Mouse (Mus musculus): ENCODE results near the gene Nol9. TPM values are rescaled to one million over a fixed set of nuclear protein-coding genes. Genes with fewer than 3 reads are reported as not detected.

Nol9 gene
- polyA plus RNA-seq (2014; fragmentation: Illumina TruSeq; extraction: RNeasy Lipid Tissue Mini Kit (QIAGEN cat#74804); ENCODE audit: low read depth, low replicate concordance), result 10.8 TPM

DNA sequence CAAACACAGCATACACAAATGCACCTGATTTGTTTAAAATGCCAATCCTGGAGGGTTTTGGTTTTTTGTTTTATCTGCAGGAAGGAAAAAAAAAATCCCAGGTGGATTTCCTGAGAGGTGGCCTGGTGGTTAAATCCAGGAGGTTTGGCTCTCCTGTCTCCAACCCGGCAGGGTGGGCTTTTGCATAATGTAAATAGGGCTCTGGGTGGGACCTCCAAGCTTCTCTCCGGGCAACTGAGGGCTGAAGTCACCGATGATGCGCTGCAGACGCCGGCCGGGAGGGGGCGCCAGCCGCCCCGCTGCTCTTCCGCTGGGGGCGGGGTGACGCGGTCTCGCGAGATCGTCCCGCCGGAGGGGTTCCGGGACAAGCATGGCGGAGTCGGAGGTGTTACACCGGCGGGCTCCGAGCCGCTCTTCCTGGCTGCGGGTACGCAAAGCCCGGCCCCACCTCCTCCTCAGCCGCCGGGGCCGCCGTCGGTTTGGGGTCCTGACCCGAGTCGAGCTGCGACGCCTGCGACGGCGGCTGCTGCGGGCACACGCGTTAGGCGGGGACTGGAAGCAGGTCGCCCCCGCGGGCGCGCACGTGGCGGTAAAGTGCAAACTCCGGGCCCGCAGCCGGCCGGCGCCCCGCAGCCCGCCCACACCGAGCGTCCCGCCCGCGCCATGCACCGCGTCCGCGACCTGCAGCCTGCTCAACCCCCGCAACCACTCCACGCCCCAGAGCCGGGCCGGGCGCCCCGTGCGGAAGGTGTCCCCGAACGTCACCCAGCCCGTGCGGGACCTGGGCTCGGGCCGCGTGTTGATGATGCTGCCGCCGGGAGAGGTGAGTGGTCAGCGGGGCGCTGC is at the start of gene Nol9:
Nol9 (plus strand) TSS at position 337 of the 846 bp plus-strand sequence.

DNA sequence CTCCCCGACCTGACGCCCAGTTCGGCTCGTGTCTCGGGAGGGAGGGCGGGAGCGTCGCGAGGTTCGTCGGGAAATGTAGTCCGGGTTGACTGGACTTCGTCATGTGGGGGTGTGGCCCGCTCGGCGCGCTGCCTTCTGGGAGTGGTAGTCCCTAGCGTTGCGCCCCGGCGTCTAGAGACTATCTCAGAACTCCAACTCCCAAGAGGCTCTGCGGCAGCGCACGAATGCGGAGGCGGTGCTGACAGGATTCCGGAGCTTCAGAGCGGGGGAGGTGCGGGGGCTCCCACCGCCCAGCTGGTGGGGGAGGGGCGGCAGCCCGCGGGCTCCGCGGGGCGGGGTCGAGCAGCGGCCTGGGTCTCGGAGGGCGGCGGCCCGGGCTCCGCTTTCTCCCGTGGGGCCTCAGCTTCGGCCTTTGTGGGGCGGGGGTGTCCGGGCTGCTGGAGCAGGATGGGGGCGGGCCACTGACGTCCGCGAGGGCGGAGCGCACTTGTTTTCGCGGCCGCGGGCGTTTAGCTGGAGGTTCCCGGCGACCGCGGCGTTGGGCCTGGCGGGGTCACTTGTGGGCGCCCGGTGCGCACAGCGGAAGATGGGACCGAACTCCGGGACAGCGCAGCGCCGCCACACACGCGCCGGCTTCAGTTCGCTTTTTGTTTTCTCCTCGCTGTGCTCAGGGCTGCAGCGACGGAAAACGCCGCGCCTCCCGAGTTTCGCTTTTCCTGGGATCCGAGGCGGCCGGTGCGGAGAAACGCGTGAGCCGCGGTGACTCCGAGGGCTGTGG is 42.8 kb upstream of the Nol9 start, which contains the start of gene Phf13:
Phf13 (minus strand) TSS at position 86 of the 778 bp plus-strand sequence.

DNA sequence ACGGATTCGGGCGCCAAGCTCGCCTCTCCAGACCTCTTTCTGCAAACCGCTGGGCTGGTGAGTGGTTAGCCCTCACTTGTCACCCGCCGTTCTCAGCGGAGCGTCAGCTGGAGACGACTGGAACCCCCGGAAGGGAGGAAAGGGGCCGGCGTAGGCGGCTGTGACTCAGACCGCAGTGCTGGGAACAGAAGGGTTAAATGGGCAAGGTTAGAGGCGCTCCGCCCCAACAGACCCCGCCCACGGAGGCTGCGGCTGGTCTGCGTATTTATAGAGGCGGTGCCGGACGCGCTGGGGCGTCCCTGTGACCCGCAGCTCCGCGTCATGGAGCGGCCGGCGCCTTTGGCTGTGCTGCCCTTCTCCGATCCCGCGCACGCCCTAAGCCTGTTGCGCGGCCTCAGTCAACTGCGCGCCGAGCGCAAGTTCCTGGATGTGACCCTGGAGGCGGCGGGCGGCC is 30.5 kb upstream of the Nol9 start, which contains the start of gene Klhl21:
Klhl21 (plus strand) TSS at position 182 of the 454 bp plus-strand sequence.

DNA sequence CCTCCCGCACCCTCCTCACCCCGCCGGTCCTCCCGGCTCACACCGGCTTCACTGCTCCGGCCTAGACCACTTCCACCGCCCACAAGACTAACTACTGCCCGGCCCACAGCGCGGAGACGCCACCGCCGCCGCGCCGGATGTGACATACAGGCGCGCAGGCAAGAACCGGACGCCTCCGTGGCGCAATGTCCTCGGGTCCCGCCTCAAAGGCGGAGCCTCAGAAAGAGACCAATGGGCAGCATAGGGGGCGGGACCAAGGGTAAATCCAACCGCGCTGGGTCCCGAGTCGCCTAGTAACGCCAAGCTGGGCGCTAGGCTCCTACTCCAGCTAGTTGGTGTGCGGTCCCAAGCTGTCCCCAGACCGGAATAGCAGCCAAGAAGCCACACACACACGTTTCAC is 11.6 kb upstream of the Nol9 start, which contains the start of gene Zbtb48:
Zbtb48 (minus strand) TSS at position 148 of the 400 bp plus-strand sequence.

DNA sequence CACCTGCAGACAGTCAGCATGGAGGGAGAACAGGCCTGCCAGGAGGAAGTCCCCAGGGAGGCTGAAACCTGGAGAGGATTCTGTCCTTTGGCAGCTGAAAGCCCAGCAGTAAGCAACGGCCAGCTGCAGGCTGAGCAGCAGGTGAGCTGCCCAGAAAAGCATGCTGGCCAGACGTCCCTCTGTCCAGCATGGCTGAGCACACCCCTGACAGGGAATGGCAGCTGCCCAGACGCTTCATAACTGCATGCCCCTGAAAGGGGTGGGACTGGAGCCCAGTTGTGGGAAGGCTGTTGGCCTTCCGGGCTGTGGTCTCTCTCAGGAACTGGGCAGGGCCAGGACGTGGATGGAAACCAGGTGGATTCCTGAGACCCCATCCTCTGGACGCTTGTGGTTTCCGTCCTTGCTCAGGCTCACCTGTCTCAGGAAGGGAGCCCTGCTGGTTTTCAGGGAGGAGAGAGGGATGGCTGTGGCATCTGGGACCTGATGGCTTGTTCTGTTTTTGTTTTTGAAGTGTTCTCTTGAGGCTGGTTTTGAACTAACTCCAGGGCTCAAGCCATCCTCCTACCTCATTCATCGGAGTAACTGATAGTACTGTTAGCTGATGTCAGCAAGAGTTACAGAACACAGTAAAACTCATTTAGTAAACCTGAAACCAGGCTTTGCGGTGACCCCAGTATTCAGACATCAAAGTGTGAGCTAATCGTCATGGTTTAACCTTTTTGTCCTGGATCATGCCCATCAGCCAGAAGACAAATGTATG is 716 bp upstream of the Nol9 start, which contains the start of gene Tas1r1:
Tas1r1 (minus strand) TSS at position 344 of the 760 bp plus-strand sequence.

DNA sequence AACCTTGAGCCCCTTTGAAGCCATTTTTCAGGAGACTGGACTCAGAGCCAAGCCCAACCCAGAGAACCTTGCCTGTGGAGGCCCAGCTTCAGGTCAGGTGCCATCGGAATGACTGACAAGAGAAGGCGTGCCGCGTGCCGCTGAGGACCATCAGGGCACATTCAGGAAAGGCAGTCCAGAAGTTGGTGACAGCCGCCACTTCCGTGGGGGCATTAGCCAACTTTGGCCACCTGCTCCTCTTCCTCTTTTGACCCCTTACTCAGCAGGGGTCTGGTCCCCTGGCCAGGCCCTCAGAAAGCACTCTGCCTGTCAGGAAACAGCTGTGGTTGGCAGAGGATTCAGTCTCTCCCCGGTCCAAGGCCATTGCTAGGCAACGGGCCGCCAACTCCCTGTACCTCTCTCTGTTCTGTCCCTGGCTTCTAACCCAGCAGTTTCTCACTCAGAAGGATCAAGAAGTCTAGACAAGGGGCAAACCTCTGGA is 33.0 kb downstream of the Nol9 start, which contains the start of gene Plekhg5:
Plekhg5 (plus strand) TSS at position 378 of the 481 bp plus-strand sequence.

Other genes starting within 250 kb of the Nol9 start
- gene Camta1, start 177.4 kb upstream of the Nol9 start, polyA plus RNA-seq (2014; fragmentation: Illumina TruSeq; extraction: RNeasy Lipid Tissue Mini Kit (QIAGEN cat#74804); ENCODE audit: low read depth, low replicate concordance), result 55.9 TPM
- gene Dnajc11, start 105.6 kb upstream of the Nol9 start, polyA plus RNA-seq (2014; fragmentation: Illumina TruSeq; extraction: RNeasy Lipid Tissue Mini Kit (QIAGEN cat#74804); ENCODE audit: low read depth, low replicate concordance), result 28.9 TPM
- gene Thap3, start 50.3 kb upstream of the Nol9 start, polyA plus RNA-seq (2014; fragmentation: Illumina TruSeq; extraction: RNeasy Lipid Tissue Mini Kit (QIAGEN cat#74804); ENCODE audit: low read depth, low replicate concordance), result not detected
- 4.0 TPM for gene Phf13, start 43.1 kb upstream of the Nol9 start, polyA plus RNA-seq (2014; fragmentation: Illumina TruSeq; extraction: RNeasy Lipid Tissue Mini Kit (QIAGEN cat#74804); ENCODE audit: low read depth, low replicate concordance)
- 3.0 TPM for gene Klhl21, start 30.5 kb upstream of the Nol9 start, polyA plus RNA-seq (2014; fragmentation: Illumina TruSeq; extraction: RNeasy Lipid Tissue Mini Kit (QIAGEN cat#74804); ENCODE audit: low read depth, low replicate concordance)
- gene Zbtb48, start 11.7 kb upstream of the Nol9 start, polyA plus RNA-seq (2014; fragmentation: Illumina TruSeq; extraction: RNeasy Lipid Tissue Mini Kit (QIAGEN cat#74804); ENCODE audit: low read depth, low replicate concordance), result 1.4 TPM
- not detected for gene Tas1r1, start 753 bp upstream of the Nol9 start, polyA plus RNA-seq (2014; fragmentation: Illumina TruSeq; extraction: RNeasy Lipid Tissue Mini Kit (QIAGEN cat#74804); ENCODE audit: low read depth, low replicate concordance)
- gene Plekhg5, start 33.2 kb downstream of the Nol9 start, polyA plus RNA-seq (2014; fragmentation: Illumina TruSeq; extraction: RNeasy Lipid Tissue Mini Kit (QIAGEN cat#74804); ENCODE audit: low read depth, low replicate concordance), result 0.20 TPM
- gene Tnfrsf25, start 76.6 kb downstream of the Nol9 start, polyA plus RNA-seq (2014; fragmentation: Illumina TruSeq; extraction: RNeasy Lipid Tissue Mini Kit (QIAGEN cat#74804); ENCODE audit: low read depth, low replicate concordance), result not detected
- 1.5 TPM for gene Espn, start 113.0 kb downstream of the Nol9 start, polyA plus RNA-seq (2014; fragmentation: Illumina TruSeq; extraction: RNeasy Lipid Tissue Mini Kit (QIAGEN cat#74804); ENCODE audit: low read depth, low replicate concordance)
- gene Hes2, start 119.5 kb downstream of the Nol9 start, polyA plus RNA-seq (2014; fragmentation: Illumina TruSeq; extraction: RNeasy Lipid Tissue Mini Kit (QIAGEN cat#74804); ENCODE audit: low read depth, low replicate concordance), result 0.24 TPM
- gene Acot7, start 138.8 kb downstream of the Nol9 start, polyA plus RNA-seq (2014; fragmentation: Illumina TruSeq; extraction: RNeasy Lipid Tissue Mini Kit (QIAGEN cat#74804); ENCODE audit: low read depth, low replicate concordance), result 2.3 TPM
- 0.73 TPM for gene Gpr153, start 234.9 kb downstream of the Nol9 start, polyA plus RNA-seq (2014; fragmentation: Illumina TruSeq; extraction: RNeasy Lipid Tissue Mini Kit (QIAGEN cat#74804); ENCODE audit: low read depth, low replicate concordance)

Data from kidney, adult 10 weeks (tissue).